Mouse (Mus musculus) embryo, embryonic 9.5 days (tissue): ENCODE measurements around the gene Rab3a.
A peak's percentile ranks its signal among the peaks of the same experiment; 100 is the strongest.

Source experiments
- DNase-seq: peaks from one replicate; pipeline ENCODE4 v3.0.0-alpha.2; 2017; ENCODE audit errors: extremely low spot score

Gene Rab3a

DNA sequence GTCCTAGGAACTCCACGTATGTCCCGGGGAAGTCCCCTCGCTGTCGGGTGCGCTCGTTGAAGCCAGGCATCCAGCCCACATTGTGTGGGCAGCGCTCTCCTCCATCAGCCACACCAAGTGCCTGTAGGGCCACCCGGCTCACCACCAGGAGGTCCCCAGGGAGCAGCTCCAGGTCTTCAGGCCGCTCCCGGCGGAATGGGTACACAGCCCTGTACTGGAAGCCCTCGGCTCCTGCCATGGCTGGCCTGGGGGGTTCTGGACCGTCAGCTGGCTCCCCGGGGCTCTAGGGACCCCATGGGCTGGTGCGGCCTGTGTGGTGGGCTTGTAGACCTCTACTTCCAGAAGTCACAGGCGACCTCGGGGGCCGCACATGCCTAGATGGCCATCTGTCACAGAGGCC lies 20.3 kb downstream of the Rab3a start:
- no peak for DNase-seq

DNA sequence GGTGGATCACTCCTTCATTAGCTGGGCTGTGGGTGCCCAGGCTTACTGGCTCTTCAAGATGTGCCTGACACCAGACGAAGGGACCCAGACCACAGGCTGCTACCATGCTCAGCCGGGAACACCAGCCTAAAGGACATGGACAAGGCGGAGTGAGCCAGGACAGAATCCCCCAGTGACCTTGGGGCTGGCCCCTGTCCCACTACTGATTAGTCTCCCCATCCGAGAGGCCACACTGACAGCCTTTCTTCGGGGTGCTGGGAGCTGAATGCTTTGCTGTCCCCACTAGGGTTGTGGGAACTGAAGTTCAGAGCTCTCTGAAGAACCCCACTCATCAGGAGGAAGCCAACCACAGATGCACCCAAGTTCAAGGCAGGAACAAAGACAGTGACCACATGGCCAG lies 20.7 kb downstream of the Rab3a start:
- DNase-seq: no peak

DNA sequence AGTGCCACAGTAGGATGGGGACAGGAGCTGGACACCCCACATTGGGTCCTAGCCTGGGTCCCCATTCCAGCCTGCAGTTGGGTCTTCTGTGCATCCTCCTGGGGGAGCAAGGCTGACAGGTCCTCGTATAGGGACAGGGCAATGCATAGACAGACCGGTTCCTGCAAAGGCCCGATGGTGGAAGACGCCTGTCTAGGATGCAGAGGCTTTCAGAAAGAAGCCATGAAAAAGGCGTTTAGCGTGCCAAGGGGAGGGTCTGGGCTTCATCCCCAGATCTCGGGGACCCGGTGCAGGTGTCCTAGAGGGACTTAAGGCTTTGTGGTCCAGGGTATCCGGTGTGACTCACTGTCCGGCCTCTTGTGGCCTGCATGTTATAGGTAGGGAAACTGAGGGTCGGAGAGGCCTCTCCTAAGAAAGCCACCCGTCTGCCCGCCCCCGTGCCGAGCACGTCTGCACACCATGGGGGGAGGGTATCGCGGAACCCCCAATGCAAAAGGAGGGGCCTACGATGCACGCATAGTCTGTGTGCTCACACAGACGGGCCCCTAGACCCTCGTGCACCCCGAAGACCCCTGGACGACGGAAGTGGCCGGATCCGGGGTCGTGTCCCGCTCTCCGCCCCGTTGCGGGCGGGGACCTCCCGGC lies 21.5 kb downstream of the Rab3a start:
- no peak for DNase-seq

DNA sequence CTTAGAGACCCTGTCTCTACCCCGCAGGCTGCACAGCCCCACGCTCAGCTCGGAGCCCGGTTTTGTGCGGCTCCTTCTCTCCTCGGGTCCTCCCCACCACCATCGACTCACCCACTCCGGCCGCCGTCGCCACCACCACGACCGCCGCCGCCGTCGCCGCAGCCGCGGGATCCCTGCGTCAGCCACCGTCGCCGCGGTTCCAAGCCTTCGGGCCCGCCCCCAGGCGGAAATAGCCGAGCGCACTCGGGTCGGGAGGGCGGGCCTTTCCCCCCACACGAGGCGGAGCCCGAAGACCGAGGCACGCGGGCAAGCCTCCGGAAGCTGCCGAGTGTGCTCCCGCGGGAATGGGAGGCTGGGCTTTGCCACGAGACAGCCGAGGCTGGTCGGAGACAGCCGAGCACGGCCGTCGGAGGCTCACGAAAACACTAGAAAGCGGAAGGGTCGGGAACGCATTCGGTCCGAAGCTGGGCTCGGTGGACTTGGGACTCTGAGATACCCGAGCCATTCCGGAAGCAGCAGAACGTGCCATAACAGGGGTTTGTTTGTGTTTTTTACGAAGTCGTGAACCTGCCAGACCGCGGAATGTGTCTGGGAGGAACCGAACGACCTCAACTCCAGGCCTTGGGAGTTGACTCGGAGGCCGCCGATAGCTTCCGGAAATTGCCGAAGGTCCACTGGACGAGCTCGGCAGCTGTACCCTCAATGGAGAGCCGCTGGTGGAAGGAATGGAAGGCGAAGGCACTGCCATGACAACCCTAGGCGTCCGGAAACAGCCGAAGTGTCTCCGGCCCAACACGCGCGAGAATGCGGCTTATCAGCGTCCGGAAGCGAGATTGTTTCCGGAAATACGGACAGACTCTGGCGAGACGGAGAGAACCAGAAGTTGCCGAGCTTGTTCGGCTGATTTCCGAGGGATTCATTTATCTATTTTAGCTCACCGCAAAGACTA lies 22.3 kb downstream of the Rab3a start, which contains the start of gene Pik3r2:
Pik3r2 (minus strand) TSS at position 218 of the 949 bp plus-strand sequence.
- peak; percentile 96 for DNase-seq

DNA sequence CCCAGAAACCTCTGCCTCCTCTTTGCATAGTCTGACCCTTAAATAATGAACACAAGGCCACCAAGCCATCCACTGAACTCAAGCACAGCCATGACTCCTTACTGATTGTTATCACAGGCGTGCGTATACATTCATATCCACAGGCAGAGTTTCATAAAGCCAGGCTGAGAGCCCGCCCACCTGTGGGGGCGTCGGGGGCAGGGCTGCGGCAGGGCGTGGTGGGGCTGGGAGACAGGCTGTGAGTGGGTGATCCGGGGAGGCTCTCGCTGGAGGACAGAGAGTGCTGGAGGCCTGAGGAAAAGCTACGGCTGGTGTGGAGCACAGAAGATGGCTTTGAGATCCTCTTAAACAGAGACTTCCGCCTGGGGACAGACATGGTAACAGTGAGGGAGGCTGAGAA lies 25.6 kb downstream of the Rab3a start:
- no peak for DNase-seq

DNA sequence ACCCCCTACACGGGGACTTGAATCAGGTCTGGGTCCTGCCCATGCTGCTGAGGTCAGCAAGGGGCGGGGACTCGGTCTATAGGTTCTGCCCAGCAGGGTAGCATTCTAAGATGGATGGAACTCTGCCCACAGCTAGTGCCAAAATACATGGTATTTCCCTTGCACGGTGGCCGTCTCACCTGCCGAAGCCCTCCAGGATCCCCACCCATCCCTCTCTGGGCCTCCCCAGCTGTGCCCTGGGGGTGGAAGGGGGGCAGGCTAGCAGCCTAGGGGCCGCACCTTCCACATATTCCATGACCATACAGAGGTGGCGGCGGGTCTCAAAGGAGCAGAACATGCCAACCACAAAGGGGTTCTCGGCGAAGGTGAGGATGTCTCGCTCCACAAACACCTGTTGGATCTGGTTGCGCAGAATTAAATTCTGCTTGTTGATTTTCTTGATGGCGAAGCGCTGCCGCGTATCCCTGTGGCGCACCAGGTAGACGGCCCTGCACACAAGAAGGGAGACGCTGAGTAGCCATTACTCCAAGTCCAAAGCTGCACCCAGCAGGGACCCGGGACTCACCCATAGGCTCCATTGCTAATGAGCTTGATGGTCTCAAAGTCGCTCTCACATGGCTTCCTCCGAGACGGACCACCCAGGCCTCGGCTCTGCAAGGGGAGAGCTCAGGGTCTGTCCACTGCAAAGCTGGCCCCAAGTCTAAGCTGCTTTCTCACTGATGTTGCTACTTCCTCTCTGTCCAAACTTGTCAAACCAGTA lies 32.0 kb downstream of the Rab3a start:
- DNase-seq: no peak

DNA sequence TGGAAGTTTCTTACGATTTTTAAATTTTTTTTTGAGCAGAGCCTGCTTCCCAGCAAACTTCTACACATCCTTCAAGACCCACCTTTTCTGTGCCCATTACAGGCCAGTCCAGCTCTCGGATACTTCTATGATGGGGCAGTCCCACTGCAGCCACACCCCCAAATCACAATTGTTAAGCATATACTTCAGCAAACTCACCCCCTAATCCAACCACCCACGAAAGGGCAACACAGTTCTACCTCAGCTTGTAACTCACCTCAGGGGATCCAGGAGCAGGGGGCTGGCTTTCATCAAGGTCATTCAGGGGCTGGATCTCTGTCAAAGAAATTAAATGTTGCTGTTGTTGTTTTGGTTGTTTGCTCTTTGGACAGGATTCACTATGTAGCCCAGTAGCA lies 32.6 kb downstream of the Rab3a start:
- DNase-seq: no peak

DNA sequence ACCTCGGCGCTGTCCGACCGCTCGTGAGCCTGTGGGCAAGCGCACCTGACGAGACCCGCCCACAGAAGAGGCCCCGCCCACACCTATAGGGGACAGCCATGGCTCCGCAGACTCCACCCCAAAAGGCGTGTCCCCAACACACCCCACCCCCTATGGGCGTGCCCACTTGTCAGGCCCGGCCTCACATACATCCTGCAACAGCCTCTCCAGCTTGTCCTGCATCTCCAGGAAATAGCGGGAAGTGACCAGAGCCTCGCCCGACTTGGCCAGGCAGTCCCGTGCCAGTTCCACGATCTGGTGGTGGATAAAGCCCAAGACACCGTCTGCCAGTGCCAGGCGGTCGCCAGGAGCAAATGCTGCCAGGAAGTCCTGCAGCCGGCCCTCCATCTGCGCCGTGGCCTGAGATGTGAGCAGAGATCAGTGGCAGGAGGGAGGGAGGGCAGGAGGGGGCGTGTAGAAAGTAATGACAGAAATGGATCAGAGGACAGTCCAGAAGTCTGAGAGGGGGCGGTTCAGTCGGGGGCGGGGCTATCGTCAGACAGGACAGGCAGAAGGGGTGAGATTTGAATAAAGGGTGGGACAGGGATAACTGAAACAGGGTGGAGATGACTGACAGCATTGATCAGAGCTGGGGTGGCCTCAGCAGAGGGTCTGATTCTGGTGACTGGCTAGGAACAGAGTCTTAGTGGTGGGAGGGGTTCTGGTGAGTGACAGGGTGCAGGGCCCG lies 33.6 kb downstream of the Rab3a start:
- peak; percentile 90 for DNase-seq

DNA sequence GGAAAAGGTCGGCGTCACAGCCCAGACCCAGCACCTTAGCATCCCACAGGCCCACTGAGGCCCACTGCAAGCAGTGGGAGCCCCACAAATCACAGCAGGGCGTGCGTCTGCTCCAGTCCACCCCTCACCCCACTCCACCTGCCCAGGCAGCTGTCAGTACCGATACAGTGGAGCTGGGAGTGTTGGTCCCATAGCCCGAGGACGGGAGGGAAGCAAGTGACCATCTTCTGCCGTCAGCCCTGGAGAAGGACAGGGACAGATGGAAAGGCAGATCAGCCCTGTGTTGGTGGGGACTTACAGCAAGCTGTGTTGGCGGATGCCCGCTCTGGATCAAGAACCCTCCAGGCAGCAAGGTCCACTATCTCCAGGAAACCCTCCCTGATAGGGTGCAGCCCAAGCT lies 34.6 kb downstream of the Rab3a start:
- no peak for DNase-seq

DNA sequence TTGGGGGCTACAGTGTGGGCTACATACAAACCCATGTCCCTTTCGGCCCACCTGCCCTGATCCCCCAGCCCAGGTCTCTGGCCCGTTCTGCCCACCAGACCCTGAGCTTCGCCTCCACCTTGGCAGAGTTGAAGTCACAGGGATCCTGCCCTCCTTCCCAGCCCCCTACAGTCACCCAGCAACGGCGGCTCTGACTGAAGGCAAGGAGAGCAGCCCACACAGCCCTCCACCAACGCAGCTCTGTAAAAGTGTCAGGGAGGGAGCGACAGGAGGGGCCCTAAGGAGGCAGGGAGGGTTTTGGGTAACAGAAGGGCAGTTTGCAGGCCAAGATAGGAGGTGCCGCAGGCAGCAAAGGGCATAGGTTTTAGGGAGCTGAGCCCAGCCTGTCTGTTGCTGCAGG lies 36.4 kb downstream of the Rab3a start:
- DNase-seq: no peak

DNA sequence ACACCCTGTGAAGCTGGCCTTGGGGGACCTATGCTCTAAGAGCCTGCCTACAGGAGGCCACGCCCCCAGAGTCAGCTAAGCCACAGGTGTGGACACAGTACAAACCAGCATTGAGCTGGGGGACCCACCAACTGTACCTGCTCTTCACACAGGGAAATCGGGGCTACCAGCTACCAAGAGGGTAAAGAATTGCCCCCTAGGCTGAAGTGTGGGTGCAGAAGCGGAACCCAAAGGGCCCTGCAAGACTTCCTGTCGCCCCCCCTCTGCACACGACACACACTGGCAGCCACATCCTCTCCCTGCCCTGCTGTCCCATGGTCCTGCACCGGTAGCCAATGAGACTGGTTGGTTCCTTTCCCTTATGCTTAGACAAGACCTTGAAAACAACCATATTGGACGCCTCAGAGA lies 36.8 kb downstream of the Rab3a start:
- no peak for DNase-seq

DNA sequence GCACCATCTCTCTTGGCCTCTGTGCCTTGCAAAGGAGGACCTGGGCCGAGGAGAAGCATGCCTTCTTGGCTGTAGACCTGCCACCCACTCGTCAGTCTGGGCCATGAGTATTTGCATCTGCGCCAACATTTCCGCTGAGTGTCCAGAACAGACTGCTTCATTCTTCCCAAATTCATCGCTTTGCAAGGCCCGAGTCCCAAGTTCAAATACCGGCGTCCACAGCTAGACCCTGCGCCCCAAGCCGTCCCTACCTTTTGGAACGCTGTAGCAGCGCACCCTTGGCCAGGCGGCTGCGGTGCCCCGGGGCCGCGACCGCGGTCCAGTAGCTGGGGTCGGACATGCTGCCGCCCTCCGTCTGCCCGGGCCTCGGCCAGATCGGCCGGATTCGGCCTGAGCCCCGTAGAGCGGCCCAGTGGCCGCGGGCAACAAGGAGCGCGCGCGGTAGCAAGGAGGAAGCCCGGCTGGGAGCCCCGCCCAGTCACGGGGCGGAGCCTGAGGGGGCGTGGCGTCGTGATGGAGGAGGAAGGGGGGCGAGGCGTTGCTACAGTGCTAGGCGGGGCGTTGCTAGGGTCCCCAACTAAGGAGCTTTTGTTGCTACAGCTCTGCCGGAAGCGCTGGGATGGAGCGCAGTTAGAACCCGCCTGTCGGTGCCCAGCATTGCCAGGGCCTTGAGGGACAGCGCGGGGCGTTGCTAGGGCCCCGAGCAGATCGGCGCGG lies 37.7 kb downstream of the Rab3a start:
- DNase-seq: peak; percentile 98

DNA sequence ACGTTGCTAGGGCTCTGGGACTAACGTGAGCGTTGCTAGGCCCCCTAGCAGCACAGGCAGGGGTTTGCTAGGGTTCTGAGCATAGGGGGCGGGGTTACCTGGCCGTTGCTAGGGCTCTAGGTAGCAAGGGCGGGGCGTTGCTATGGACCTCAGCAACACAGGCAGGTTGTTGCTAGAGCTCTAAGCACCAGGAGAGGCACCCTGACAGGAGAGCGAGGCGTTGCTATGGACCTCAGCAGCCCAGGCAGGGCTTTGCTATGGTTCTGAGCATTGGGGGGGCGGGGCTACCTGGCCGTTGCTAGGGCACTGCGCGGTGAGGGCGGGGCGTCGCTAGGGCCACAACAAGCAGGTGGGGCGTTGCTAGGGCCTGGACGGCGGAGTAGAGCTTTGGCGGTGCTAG lies 38.2 kb downstream of the Rab3a start:
- DNase-seq: no peak

DNA sequence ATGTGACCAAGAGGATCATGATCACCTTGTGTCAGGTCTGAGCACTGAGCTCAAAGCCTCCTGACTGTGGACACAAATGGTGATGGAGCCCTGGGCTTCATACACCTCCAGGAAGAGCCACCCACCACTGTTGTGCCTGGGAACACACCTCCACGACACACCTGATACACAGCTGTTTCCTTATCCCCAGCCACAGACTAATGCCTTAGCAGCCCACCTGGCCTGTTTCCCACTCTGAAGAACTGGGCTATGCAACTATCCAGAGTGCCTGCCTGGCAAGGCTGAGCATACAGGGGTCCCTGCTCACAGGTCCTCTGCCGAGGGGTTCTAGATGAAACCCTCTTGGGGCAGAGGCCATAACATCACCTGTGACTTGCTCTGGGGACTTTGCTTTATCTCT lies 39.7 kb downstream of the Rab3a start:
- no peak for DNase-seq

DNA sequence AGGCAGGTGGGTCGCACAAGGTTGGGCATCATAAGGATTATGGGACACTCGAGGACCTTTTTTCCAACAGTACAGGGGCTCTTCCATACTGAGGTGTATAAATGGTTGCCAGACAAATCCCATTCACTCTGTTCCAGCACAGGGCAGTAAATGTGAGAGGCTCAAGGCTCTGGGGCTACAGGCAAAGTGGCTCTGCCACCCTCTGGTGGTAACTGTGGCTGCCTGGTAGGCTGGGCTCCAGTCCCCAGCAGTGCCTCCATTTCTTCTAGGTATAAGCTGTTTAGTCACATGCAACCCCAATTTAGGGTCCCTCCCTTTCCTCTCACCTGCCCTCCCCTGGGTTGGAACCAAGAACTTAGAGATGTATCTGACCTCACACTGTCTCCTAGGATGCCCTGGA lies 40.9 kb downstream of the Rab3a start:
- DNase-seq: no peak

DNA sequence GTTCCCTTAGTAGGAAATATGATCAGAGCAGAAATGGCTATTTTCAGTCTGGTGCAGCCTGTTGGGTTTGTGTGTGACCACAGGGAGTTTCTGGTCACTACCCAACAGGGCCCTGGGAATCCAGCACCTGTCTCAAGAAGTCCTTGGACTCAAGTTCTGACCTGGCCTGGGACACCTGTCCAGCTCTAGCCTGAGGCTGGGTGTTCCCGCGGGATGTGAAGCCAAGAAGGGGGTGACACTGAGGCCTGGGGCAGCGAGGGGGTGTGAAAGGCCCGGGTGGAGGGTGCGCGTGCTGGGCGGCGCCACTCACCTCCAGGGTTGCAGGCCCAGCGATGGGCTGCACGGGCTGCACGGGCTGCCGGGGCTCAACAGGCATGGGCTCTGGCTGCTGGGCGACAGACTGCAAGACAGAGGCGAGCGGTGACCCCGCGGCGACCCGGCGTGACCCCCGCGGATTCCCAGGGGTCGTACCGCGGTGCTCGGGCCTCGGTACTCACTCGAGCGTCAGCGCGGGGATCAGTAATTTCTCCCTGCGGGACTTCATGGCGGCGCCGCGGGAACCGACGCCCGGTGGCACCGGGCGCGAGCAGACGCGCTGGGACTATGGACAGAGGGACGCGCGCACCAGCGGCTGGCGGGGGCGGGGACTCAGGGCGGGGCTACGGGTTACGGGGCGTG lies 42.1 kb downstream of the Rab3a start:
- DNase-seq: no peak

DNA sequence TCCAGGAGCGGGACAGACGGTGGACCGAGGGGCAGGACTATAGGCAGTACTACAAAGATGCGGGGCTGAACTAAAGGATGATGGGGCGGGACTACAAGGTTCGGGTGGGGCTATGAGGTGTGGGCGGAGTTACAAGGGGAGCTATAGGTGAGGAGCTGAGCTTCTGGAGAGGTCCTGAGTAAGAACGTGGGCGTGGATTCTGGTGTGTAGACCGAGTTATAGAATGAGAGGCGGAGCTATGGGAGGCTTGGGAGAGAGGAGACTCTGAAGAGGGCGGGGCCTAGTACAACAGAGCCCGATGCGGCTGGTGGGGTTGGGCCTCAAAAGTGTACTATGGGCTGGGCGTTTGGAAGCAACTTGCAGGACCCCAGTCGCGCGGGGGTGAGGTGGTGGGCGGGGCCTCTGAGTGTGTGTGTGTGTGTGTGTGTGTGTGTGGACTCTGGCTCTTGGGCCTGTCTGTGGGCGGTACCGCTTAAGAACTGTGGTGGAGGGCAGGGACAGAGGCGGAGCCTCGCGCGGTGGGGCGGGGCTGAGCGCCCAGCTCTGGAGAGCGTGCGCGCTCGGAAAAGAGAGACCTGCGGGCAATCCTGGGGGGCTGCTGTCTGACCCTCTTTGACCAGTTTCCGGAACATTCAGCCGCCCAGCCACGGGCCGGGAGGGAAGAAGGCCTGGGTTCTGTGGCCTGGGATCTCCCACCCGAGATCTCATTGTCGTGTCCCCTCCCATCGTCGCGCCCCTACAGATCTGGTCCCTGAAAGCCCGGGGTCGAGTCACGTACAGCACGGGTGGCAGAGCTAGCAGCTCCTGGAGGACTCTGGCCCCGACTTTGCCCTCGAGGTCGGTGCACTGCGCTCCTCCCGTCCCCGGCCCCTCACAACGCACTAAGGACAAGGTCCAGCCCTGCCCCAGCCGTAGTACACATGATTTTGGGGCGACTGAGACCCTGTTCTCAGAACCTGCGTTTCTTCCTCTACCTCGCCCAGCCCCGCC lies 42.9 kb downstream of the Rab3a start:
- DNase-seq: peak; percentile 94

DNA sequence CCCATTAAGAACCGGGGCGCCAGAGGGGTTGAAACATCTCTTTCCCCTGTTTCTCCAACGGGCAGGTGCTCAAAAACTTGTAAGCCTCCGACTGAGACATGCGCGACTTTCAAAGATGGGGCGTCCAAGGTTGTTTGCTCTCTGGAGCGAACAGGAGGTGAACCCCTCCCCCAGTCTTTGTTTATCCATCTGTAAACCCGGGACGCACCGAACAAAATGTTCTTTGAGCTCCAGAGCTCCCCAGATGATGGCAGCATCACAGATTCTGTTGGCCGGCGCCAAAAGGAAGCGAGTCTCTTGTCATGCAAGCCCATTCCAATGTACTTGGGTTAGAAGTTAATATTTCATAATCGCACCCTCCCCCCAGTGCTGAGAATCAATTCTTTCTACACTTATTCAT lies 43.8 kb downstream of the Rab3a start:
- DNase-seq: no peak

DNA sequence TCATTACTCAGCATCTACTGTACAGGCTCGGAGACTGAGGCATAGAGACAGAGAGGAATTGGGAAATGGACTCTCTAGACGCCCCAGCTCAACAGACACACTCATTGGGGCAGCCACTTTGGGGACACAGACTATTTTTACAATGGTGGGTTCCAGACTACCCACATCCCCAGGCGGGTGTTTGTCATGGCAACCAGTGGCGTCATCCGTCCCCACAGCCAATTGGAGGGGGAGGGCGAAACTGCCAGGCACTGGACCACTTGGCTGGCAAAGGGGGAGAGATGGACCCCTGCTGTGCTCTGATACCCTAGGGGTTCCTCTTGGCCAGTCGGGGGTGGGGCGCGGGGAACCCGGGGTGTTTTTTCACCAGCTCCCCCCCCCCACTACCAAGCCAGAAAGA lies 46.2 kb downstream of the Rab3a start:
- DNase-seq: no peak
